22 mouse cellular contexts compared by ENCODE assay signal in genomic region chr3:96424447-96424846, GRCm38 (mm10). TPM values are rescaled to one million over a fixed set of nuclear protein-coding genes. Genes with fewer than 3 reads are reported as not detected.
DNase-seq lines count a peak whose midpoint lies in the region; ATAC-seq and TF ChIP-seq lines count a peak whose summit lies in the region.
"Not testable (repeated sequence)": the region's sequence is repeated elsewhere in the genome, so short reads cannot be mapped to it uniquely, and the experiment has no call there.
"Had no signal": no experiment of that assay in that cellular context is flagged by ENCODE, and none has a peak within 500 bp of the region (broad histone marks: within the 10 kb centered on the region; RNA-seq: fewer than 3 reads in every experiment).

No protein-coding gene starts in this region.

- WGBS in embryonic facial prominence, embryonic 14.5 days: 13% methylated on average over 4 of the region's 4 CpGs
- 8% methylated on average over 4 of the region's 4 CpGs for WGBS in forebrain, postnatal 0 days
- 51% methylated on average over 4 of the region's 4 CpGs for WGBS in liver, embryonic 11.5 days

- TF ChIP-seq CTCF in ES-Bruce4 (IDR thresholded peaks at IDR 0.05; ENCODE audit: low read depth, low read length); forebrain, postnatal 0 days (IDR thresholded peaks at IDR 0.05; ENCODE audit: low read depth); layer of hippocampus, adult 2 months (conservative IDR thresholded peaks at IDR 0.05): not testable (repeated sequence)

- not testable (repeated sequence) for H3K27me3 ChIP-seq in ES-Bruce4 (ENCODE audit: control insufficient read depth, insufficient read depth, low read length, poor library complexity, severe bottlenecking); embryonic facial prominence, embryonic 14.5 days (replicated peaks; ENCODE audit: control insufficient read depth, insufficient read depth, low read length); forebrain, postnatal 0 days (ENCODE audit: insufficient read depth, low read length); liver, embryonic 11.5 days (replicated peaks; ENCODE audit: control insufficient read depth, insufficient read depth, low read length)

- not testable (repeated sequence) for H3K4me1 ChIP-seq in ES-Bruce4 (ENCODE audit: control insufficient read depth, insufficient read depth, low read length); embryonic facial prominence, embryonic 14.5 days (ENCODE audit: control insufficient read depth, insufficient read depth, low read length); forebrain, postnatal 0 days (ENCODE audit: insufficient read depth)
- peaks cover 16% of the 10 kb centered on the region for H3K4me1 ChIP-seq in liver, embryonic 11.5 days (replicated peaks; ENCODE audit: control insufficient read depth, insufficient read depth, low read length)

- not testable (repeated sequence) for H3K4me3 ChIP-seq in ES-Bruce4 (ENCODE audit: low read depth, low read length); embryonic facial prominence, embryonic 14.5 days (ENCODE audit: low read depth, low read length); forebrain, postnatal 0 days (ENCODE audit: low read depth, low read length); layer of hippocampus, adult 2 months; liver, embryonic 11.5 days (ENCODE audit: low read depth, low read length)

- H3K4me2 ChIP-seq in embryonic facial prominence, embryonic 14.5 days (ENCODE audit: low read depth, low read length); forebrain, postnatal 0 days (ENCODE audit: low read depth): not testable (repeated sequence)
- peak overlapping the region; percentile 13; the same call in 1 of the 2 replicates for H3K4me2 ChIP-seq in liver, embryonic 11.5 days

- peak; percentile 70; the same call in 1 of the 2 replicates for ATAC-seq in embryonic facial prominence, embryonic 14.5 days (ENCODE audit: low read depth)
- peak; percentile 43 for ATAC-seq in forebrain, postnatal 0 days
- ATAC-seq in liver, embryonic 11.5 days (replicated peaks; ENCODE audit: low FRiP score): not testable (repeated sequence)

- H3K9me3 ChIP-seq in ES-Bruce4 (replicated peaks; ENCODE audit: control insufficient read depth, insufficient read depth, low read length, poor library complexity, severe bottlenecking); embryonic facial prominence, embryonic 14.5 days (ENCODE audit: control insufficient read depth, low read length); forebrain, postnatal 0 days (ENCODE audit: low read length); liver, embryonic 11.5 days (ENCODE audit: control insufficient read depth, low read length): not testable (repeated sequence)

- DNase-seq in embryonic facial prominence, embryonic 14.5 days (ENCODE audit: low spot score); forebrain, postnatal 0 days; layer of hippocampus, adult 2 months (ENCODE audit: low spot score in 2 of 2); liver, embryonic 11.5 days (ENCODE audit: low spot score): not testable (repeated sequence)
- peak; percentile 23 to 31 for DNase-seq in layer of hippocampus, postnatal 36 days
- peak; percentile 56 for DNase-seq in testis, postnatal 14 days (ENCODE audit: low spot score)

- 0 out of 2 replicates have a peak, but pooled peaks have one; percentile 23 for TF ChIP-seq EP300 in ES-Bruce4 (IDR thresholded peaks at IDR 0.05; ENCODE audit: insufficient read depth, low read depth, low read length)

- H3K27ac ChIP-seq in ES-Bruce4 (ENCODE audit: insufficient read depth, low read length): peak overlapping the region; percentile 38; the same call in 1 of the 2 replicates
- H3K27ac ChIP-seq in embryonic facial prominence, embryonic 14.5 days (replicated peaks; ENCODE audit: low read depth, low read length); forebrain, postnatal 0 days (ENCODE audit: low read depth, low read length); liver, embryonic 11.5 days (ENCODE audit: low read depth, low read length): not testable (repeated sequence)
- peak overlapping the region; percentile 49 for H3K27ac ChIP-seq in layer of hippocampus, adult 2 months

- not testable (repeated sequence) for TF ChIP-seq POLR2A in ES-Bruce4 (IDR thresholded peaks at IDR 0.05; ENCODE audit: insufficient read depth, low read length)

- H3K9ac ChIP-seq in ES-Bruce4 (ENCODE audit: low read depth, poor library complexity, severe bottlenecking); embryonic facial prominence, embryonic 14.5 days (ENCODE audit: low read depth, low read length); forebrain, postnatal 0 days; liver, embryonic 11.5 days (ENCODE audit: low read depth, low read length): not testable (repeated sequence)

- not testable (repeated sequence) for H3K36me3 ChIP-seq in ES-Bruce4 (ENCODE audit: control insufficient read depth, insufficient read depth, low read length, poor library complexity, severe bottlenecking); embryonic facial prominence, embryonic 14.5 days (ENCODE audit: control insufficient read depth, insufficient read depth, low read length); forebrain, postnatal 0 days (ENCODE audit: insufficient read depth); liver, embryonic 11.5 days (ENCODE audit: control insufficient read depth, insufficient read depth, low read length)

RNA-seq across cellular contexts. Expression of gene BC107364, which starts 27.7 kb away (rescaled TPM):
- polyA plus RNA-seq in ES-Bruce4 (2011; ENCODE audit: insufficient read depth, insufficient read length, low read depth, missing spikeins): 4.6 TPM in 2 replicates
- polyA plus RNA-seq in embryonic facial prominence, embryonic 14.5 days (2014; fragmentation: Nextera tagmentation; extraction: Ambion mirVana): not detected in 2 replicates
- not detected in 2 replicates for total RNA-seq in forebrain, postnatal 0 days (2014; rRNA removed)
- polyA plus RNA-seq in forebrain, postnatal 0 days (2015; fragmentation: Nextera tagmentation; extraction: Ambion mirVana): not detected in 2 replicates
- total RNA-seq in layer of hippocampus, adult 2 months (2021): not detected
- not detected for total RNA-seq in layer of hippocampus, postnatal 36 days (2021)
- polyA plus RNA-seq in liver, embryonic 11.5 days (2014; fragmentation: Nextera tagmentation; extraction: Ambion mirVana): not detected in 2 replicates
- total RNA-seq: adrenal gland, postnatal 10 days; adrenal gland, postnatal 4 days; common myeloid progenitor, adult 5-6 weeks; ES-E14; gastrocnemius, adult 18-20 months; gastrocnemius, postnatal 14 days; heart, adult 8-10 months; heart, postnatal 36 days had no signal
- polyA plus RNA-seq: brain, embryonic 14.5 days; C2C12; embryonic facial prominence, embryonic 11.5 days; forebrain, embryonic 12.5 days; gonadal fat pad, adult 2 months; hindbrain, embryonic 11.5 days; hindbrain, embryonic 15.5 days had no signal
